Comparison of ENCODE assay signal across 9 mouse cellular contexts in the genomic region with DNA sequence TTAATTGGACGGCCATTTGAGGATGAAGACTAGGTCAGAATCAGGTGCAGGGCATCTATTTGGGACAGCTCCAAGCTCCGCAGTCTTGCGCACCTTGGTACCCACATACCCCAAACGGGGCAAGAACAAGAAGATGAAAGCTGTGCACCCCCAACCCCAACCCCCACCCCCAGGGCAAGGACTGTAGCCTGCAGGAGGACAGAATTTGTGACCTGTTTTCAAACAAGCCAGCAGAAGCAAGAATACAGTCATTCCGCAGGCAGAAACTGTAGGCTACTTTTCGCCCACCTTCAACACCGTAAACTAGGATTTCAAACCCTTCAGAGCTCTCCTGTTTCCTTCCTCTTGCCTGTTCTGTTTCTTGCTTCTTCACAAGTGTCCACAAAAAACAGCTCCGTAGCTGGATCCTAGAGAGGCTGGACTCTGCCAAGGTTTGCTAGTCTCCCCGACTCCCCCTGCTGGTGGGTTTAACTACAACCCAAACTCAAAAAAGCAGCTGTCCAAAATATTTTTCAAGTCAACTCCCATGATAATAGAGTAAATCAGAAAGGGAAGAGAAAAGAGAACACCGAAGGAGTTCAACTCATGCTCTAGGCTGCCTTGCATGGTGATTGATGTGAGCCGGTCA.
DNase-seq lines count a peak whose midpoint lies in the region; ATAC-seq and TF ChIP-seq lines count a peak whose summit lies in the region.
"Had no signal": no experiment of that assay in that cellular context is flagged by ENCODE, and none has a peak within 500 bp of the region (broad histone marks: within the 10 kb centered on the region; RNA-seq: fewer than 3 reads in every experiment).

No protein-coding gene starts in this region.

- DNase-seq in 3134 (ENCODE audit: extremely low read depth, insufficient read length, low spot score): peak; percentile 20
- DNase-seq in ES-E14 (ENCODE audit: low read depth, low spot score): peak; percentile 75
- DNase-seq in cerebellum, postnatal 25 days: peak; percentile 12 to 41
- peak; percentile 60 for DNase-seq in gastrocnemius, postnatal 14 days
- DNase-seq in layer of hippocampus, adult 18-20 months (ENCODE audit: low spot score in 2 of 2): peak; percentile 49 to 76
- peak; percentile 71 for DNase-seq in lung, postnatal 14 days

- in situ Hi-C loops in ES-E14 (cut with MboI; ENCODE audit: low sequenced_read_pairs in 2 of 2, unreplicated experiment in 2 of 2): no loop called here

- ATAC-seq in megakaryocyte-erythroid progenitor cell, adult 5-6 weeks (replicated peaks; ENCODE audit: low FRiP score, low TSS enrichment, poor library complexity, severe bottlenecking): no peak

- WGBS in small intestine, adult 2 months: 67% methylated on average over 11 of the region's 11 CpGs

- H3K9me3 ChIP-seq in ES-E14 (ENCODE audit: control insufficient read depth, insufficient read depth, low read depth, low read length): no peaks in the 10 kb centered on the region
- H3K9me3 ChIP-seq: embryonic facial prominence, embryonic 13.5 days had no signal

- no peak overlapping the region for H3K4me3 ChIP-seq in ES-E14 (ENCODE audit: insufficient read depth in 1 of 2, low read depth in 1 of 2, low read length in 2 of 2, poor library complexity in 1 of 2, severe bottlenecking in 1 of 2)
- H3K4me3 ChIP-seq in small intestine, adult 2 months (ENCODE audit: low read depth, low read length): no peak overlapping the region
- H3K4me3 ChIP-seq: embryonic facial prominence, embryonic 13.5 days had no signal

- H3K36me3 ChIP-seq in ES-E14 (ENCODE audit: control insufficient read depth, insufficient read depth, low read length, poor library complexity, severe bottlenecking): no peaks in the 10 kb centered on the region
- H3K36me3 ChIP-seq in small intestine, adult 2 months (ENCODE audit: control insufficient read depth, insufficient read depth, low read length): no peaks in the 10 kb centered on the region
- H3K36me3 ChIP-seq: embryonic facial prominence, embryonic 13.5 days had no signal

- no peaks in the 10 kb centered on the region for H3K4me1 ChIP-seq in ES-E14 (ENCODE audit: control insufficient read depth in 2 of 2, insufficient read depth in 2 of 2, low read length in 2 of 2, poor library complexity in 1 of 2)
- no peaks in the 10 kb centered on the region for H3K4me1 ChIP-seq in small intestine, adult 2 months (ENCODE audit: control insufficient read depth, insufficient read depth, insufficient read length, low read length)

- intact Hi-C loops in gastrocnemius, postnatal 14 days (cut with DNase I; ENCODE audit: low total_unique reads): no loop called here

- no peaks in the 10 kb centered on the region for H3K27me3 ChIP-seq in small intestine, adult 2 months (ENCODE audit: control insufficient read depth, insufficient read depth, low read length)
- H3K27me3 ChIP-seq: embryonic facial prominence, embryonic 13.5 days had no signal

- TF ChIP-seq POLR2A in small intestine, adult 2 months (IDR thresholded peaks at IDR 0.05; ENCODE audit: low read depth, low read length): no peak

- TF ChIP-seq CTCF in small intestine, adult 2 months (IDR thresholded peaks at IDR 0.05; ENCODE audit: extremely low read depth, insufficient read length, insufficient replicate concordance, low read depth, low read length): peak; percentile 26; the same call in 1 of the 2 replicates

- H3K9ac ChIP-seq in ES-E14 (ENCODE audit: insufficient read depth, low read depth, low read length, poor library complexity, severe bottlenecking): no peak overlapping the region
- H3K9ac ChIP-seq: embryonic facial prominence, embryonic 13.5 days had no signal

- H3K27ac ChIP-seq in ES-E14 (ENCODE audit: insufficient read depth, low read depth, low read length, poor library complexity, severe bottlenecking): no peak overlapping the region
- H3K27ac ChIP-seq in small intestine, adult 2 months (ENCODE audit: insufficient read depth, low read depth, low read length): no peak overlapping the region
- H3K27ac ChIP-seq: embryonic facial prominence, embryonic 13.5 days had no signal

TF ChIP-seq in ES-E14, 5 proteins besides CTCF, POLR2A, EP300 and RAD21:
- peak; percentile 30 for TF ChIP-seq ZC3H11A (IDR thresholded peaks at IDR 0.05; ENCODE audit: borderline replicate concordance, low read depth, low read length)
- TF ChIP-seq CHD2 (IDR thresholded peaks at IDR 0.05; ENCODE audit: low read depth, low read length): no peak
TF ChIP-seq in ES-E14: peak in this region for 1.

Comparison
In these comparisons a context has a peak if more than half of its experiments do, and no peak if none do; other contexts are left out.
1. DNase-seq: peak in every context shown above with its lines; median percentile 75 in ES-E14; 71 in lung, postnatal 14 days; 62 in layer of hippocampus, adult 18-20 months; 60 in gastrocnemius, postnatal 14 days; 26 in cerebellum, postnatal 25 days; 20 in 3134.